Mouse (Mus musculus) ovary, postnatal 36 days (tissue): ENCODE measurements around the gene Olfr1454.

Experiments used
- DNase-seq: peaks from one replicate; pipeline ENCODE4 v3.0.0; 2022; ENCODE audit warnings: low spot score, mixed read lengths

The Olfr1454 gene

GRCm38 (mm10) chr19:13060310-13060709, at the start of gene Olfr1454:
Gene Olfr1454 (plus strand): TSS chr19:13060610.
- no peak for DNase-seq

GRCm38 (mm10) chr19:13028227-13028626, 32.2 kb upstream of the Olfr1454 start, which contains the start of gene Olfr1453:
Gene Olfr1453 (minus strand): TSS chr19:13028327.
- no peak for DNase-seq

- no peak for DNase-seq
Observed at GRCm38 (mm10) chr19:13093908-13094307, 33.5 kb downstream of the Olfr1454 start.

GRCm38 (mm10) chr19:13097791-13098190, 37.4 kb downstream of the Olfr1454 start, which contains the start of gene Olfr1457:
Gene Olfr1457 (minus strand): TSS chr19:13097891.
- DNase-seq: no peak

GRCm38 (mm10) chr19:13106675-13107074, 46.3 kb downstream of the Olfr1454 start, which contains the start of gene Olfr1458:
Gene Olfr1458 (minus strand): TSS chr19:13106775.
- no peak for DNase-seq
